Mouse (Mus musculus) liver, embryonic 12.5 days (tissue): ENCODE results near the gene Arhgap28. TPM values are rescaled to one million over a fixed set of nuclear protein-coding genes. Genes with fewer than 3 reads are reported as not detected.

Experiments
- ATAC-seq: fragments of 200-750 bp; cut with Nextera tagmentation; 2 replicates; pipeline ENCODE4 v1.8.0; 2017; ENCODE audit warnings: moderate number of reproducible peaks, mild to moderate bottlenecking, moderate library complexity
- H3K27ac ChIP-seq: fragments of 300-500 bp; sonication (generic); 2 replicates; pipeline ENCODE4 v1.5.1; 2016; ENCODE audit warnings: mild to moderate bottlenecking
- H3K27me3 ChIP-seq: fragments of 300-500 bp; sonication (generic); replicated peaks from 2 replicates; pipeline ENCODE4 v1.6.1; 2016; ENCODE audit warnings: mild to moderate bottlenecking, moderate library complexity
- H3K36me3 ChIP-seq: fragments of 300-500 bp; sonication (generic); 2 replicates; pipeline ENCODE4 v1.6.1; 2016; ENCODE audit warnings: mild to moderate bottlenecking, moderate library complexity
- H3K4me1 ChIP-seq: fragments of 300-500 bp; sonication (generic); 2 replicates; pipeline ENCODE4 v1.6.1; 2016
- H3K4me2 ChIP-seq: fragments of 300-500 bp; sonication (generic); 2 replicates; pipeline ENCODE4 v1.6.1; 2016; ENCODE audit warnings: mild to moderate bottlenecking, moderate library complexity
- H3K4me3 ChIP-seq: fragments of 300-500 bp; sonication (generic); 2 replicates; pipeline ENCODE4 v1.5.1; 2016; ENCODE audit warnings: mild to moderate bottlenecking, moderate library complexity
- H3K9ac ChIP-seq: fragments of 300-500 bp; sonication (generic); 2 replicates; pipeline ENCODE4 v1.6.1; 2016; ENCODE audit warnings: mild to moderate bottlenecking, moderate library complexity
- H3K9me3 ChIP-seq: fragments of 300-500 bp; sonication (generic); replicated peaks from 2 replicates; pipeline ENCODE4 v1.6.1; 2016; ENCODE audit warnings: mild to moderate bottlenecking, moderate library complexity
- WGBS: fragments of 180-500 bp; shearing (Covaris S2); methylation state at CpG from one replicate; pipeline ENCODE4 v1.1.7; 2016; ENCODE audit not compliant: insufficient replicate concordance; 5-methylcytosine and 5-hydroxymethylcytosine counted together
- polyA plus RNA-seq: library from polyadenylated mRNA; unstranded; fragments of >200 nt; fragmentation: Nextera tagmentation; extraction: Ambion mirVana; gene quantifications from 2 replicates; pipeline ENCODE4 v1.2.1, GENCODE M21; 2016

Gene Arhgap28
- polyA plus RNA-seq: 5.9 and 6.8 TPM in 2 replicates

GRCm38 (mm10) chr17:68003741-68004560 is at the start of gene Arhgap28:
Arhgap28 (minus strand) TSS chr17:68004120.
- ATAC-seq: peak; percentile 93
- H3K27ac ChIP-seq: peak within 1 kb of the TSS; percentile 72
- peak within 1 kb of the TSS; percentile 90 for H3K4me2 ChIP-seq
- H3K4me3 ChIP-seq: peak within 1 kb of the TSS; percentile 64
- H3K9ac ChIP-seq: peak within 1 kb of the TSS; percentile 59
- peaks cover 13% of the 10 kb centered on the region for H3K4me1 ChIP-seq
- no peaks in the 10 kb centered on the region for H3K9me3 ChIP-seq
- H3K36me3 ChIP-seq: no peaks in the 10 kb centered on the region
- H3K27me3 ChIP-seq: no peaks in the 10 kb centered on the region
- under 1% methylated on average over 53 of the region's 65 CpGs for WGBS

GRCm38 (mm10) chr17:68046341-68046675 is 42.4 kb upstream of the Arhgap28 start:
- H3K4me1 ChIP-seq: no peaks in the 10 kb centered on the region
- no peaks in the 10 kb centered on the region for H3K9me3 ChIP-seq
- no peaks in the 10 kb centered on the region for H3K36me3 ChIP-seq
- no peak overlapping the region for H3K4me2 ChIP-seq
- H3K4me3 ChIP-seq: no peak overlapping the region
- ATAC-seq: no peak
- H3K27ac ChIP-seq: no peak overlapping the region
- H3K9ac ChIP-seq: no peak overlapping the region
- no peaks in the 10 kb centered on the region for H3K27me3 ChIP-seq
- WGBS: 67% methylated on average over 7 of the region's 7 CpGs

GRCm38 (mm10) chr17:68045655-68046340 is 41.9 kb upstream of the Arhgap28 start:
- ATAC-seq: no peak

GRCm38 (mm10) chr17:68042377-68042776 is 38.5 kb upstream of the Arhgap28 start:
- Histone ChIP-seq H3K4me3 (no peak overlapping the region), H3K9me3 (no peaks in the 10 kb centered on the region), H3K27me3 (no peaks in the 10 kb centered on the region), H3K27ac (no peak overlapping the region), H3K4me2 (no peak overlapping the region), H3K4me1 (no peaks in the 10 kb centered on the region), H3K36me3 (no peaks in the 10 kb centered on the region), H3K9ac (no peak overlapping the region)
- no peak for ATAC-seq
- 94% methylated on average over 4 of the region's 4 CpGs for WGBS

More at GRCm38 (mm10) chr17:68045655-68046340, 41.9 kb upstream of the Arhgap28 start:
- H3K9me3 ChIP-seq: no peaks in the 10 kb centered on the region
- H3K36me3 ChIP-seq: no peaks in the 10 kb centered on the region
- no peak overlapping the region for H3K27ac ChIP-seq
- H3K27me3 ChIP-seq: no peaks in the 10 kb centered on the region
- WGBS: 67% methylated on average over 8 of the region's 8 CpGs
- no peak overlapping the region for H3K4me3 ChIP-seq
- H3K4me1 ChIP-seq: no peaks in the 10 kb centered on the region
- no peak overlapping the region for H3K9ac ChIP-seq
- H3K4me2 ChIP-seq: no peak overlapping the region

GRCm38 (mm10) chr17:68037011-68037410 is 33.1 kb upstream of the Arhgap28 start:
- H3K9ac ChIP-seq: no peak overlapping the region
- 76% methylated on average over 1 of the region's 1 CpGs for WGBS

GRCm38 (mm10) chr17:68029495-68029894 is 25.6 kb upstream of the Arhgap28 start:
- Histone ChIP-seq H3K9ac (no peak overlapping the region), H3K4me1 (no peaks in the 10 kb centered on the region), H3K9me3 (no peaks in the 10 kb centered on the region), H3K27me3 (no peaks in the 10 kb centered on the region), H3K4me3 (no peak overlapping the region), H3K36me3 (no peaks in the 10 kb centered on the region), H3K4me2 (no peak overlapping the region), H3K27ac (no peak overlapping the region)
- WGBS: 54% methylated on average over 5 of the region's 5 CpGs
- no peak for ATAC-seq

More at GRCm38 (mm10) chr17:68037011-68037410, 33.1 kb upstream of the Arhgap28 start:
- Histone ChIP-seq H3K27ac (no peak overlapping the region), H3K9me3 (no peaks in the 10 kb centered on the region), H3K27me3 (no peaks in the 10 kb centered on the region), H3K36me3 (no peaks in the 10 kb centered on the region), H3K4me2 (no peak overlapping the region), H3K4me3 (no peak overlapping the region), H3K4me1 (no peaks in the 10 kb centered on the region)
- ATAC-seq: no peak

- ATAC-seq: no peak
Observed at GRCm38 (mm10) chr17:68028519-68028918, 24.6 kb upstream of the Arhgap28 start.

GRCm38 (mm10) chr17:68024327-68024726 is 20.4 kb upstream of the Arhgap28 start:
- H3K4me2 ChIP-seq: no peak overlapping the region
- H3K4me3 ChIP-seq: no peak overlapping the region
- H3K9ac ChIP-seq: no peak overlapping the region
- no peak overlapping the region for H3K27ac ChIP-seq
- H3K27me3 ChIP-seq: no peaks in the 10 kb centered on the region
- H3K36me3 ChIP-seq: no peaks in the 10 kb centered on the region
- H3K4me1 ChIP-seq: no peaks in the 10 kb centered on the region
- H3K9me3 ChIP-seq: no peaks in the 10 kb centered on the region
- WGBS: 43% methylated on average over 7 of the region's 7 CpGs
- no peak for ATAC-seq

More at GRCm38 (mm10) chr17:68028519-68028918, 24.6 kb upstream of the Arhgap28 start:
- no peaks in the 10 kb centered on the region for H3K9me3 ChIP-seq
- no peaks in the 10 kb centered on the region for H3K4me1 ChIP-seq
- no peaks in the 10 kb centered on the region for H3K27me3 ChIP-seq
- 77% methylated on average over 4 of the region's 4 CpGs for WGBS
- no peak overlapping the region for H3K4me3 ChIP-seq
- H3K4me2 ChIP-seq: no peak overlapping the region
- no peaks in the 10 kb centered on the region for H3K36me3 ChIP-seq
- H3K9ac ChIP-seq: no peak overlapping the region
- H3K27ac ChIP-seq: no peak overlapping the region

- 0 out of 2 replicates have a peak, but pooled peaks cover 2% of the 10 kb centered on the region for H3K4me1 ChIP-seq
- 68% methylated on average over 15 of the region's 15 CpGs for WGBS
- no peaks in the 10 kb centered on the region for H3K36me3 ChIP-seq
- H3K27ac ChIP-seq: no peak overlapping the region
- H3K4me2 ChIP-seq: no peak overlapping the region
- no peak for ATAC-seq
- H3K9ac ChIP-seq: no peak overlapping the region
- no peaks in the 10 kb centered on the region for H3K9me3 ChIP-seq
- no peak overlapping the region for H3K4me3 ChIP-seq
- no peaks in the 10 kb centered on the region for H3K27me3 ChIP-seq
Observed at GRCm38 (mm10) chr17:68019466-68020065, 15.6 kb upstream of the Arhgap28 start.

GRCm38 (mm10) chr17:68017095-68017494 is 13.2 kb upstream of the Arhgap28 start:
- no peak overlapping the region for H3K4me2 ChIP-seq
- no peak for ATAC-seq
- no peaks in the 10 kb centered on the region for H3K36me3 ChIP-seq
- no peaks in the 10 kb centered on the region for H3K27me3 ChIP-seq
- no peak overlapping the region for H3K9ac ChIP-seq
- no peak overlapping the region for H3K27ac ChIP-seq
- H3K4me3 ChIP-seq: no peak overlapping the region
- WGBS: 54% methylated on average over 3 of the region's 3 CpGs
- H3K4me1 ChIP-seq: 0 out of 2 replicates have a peak, but pooled peaks cover 2% of the 10 kb centered on the region
- no peaks in the 10 kb centered on the region for H3K9me3 ChIP-seq

- H3K9me3 ChIP-seq: peaks cover 4% of the 10 kb centered on the region; the same call in 1 of the 2 replicates
- WGBS: 68% methylated on average over 5 of the region's 5 CpGs
- no peaks in the 10 kb centered on the region for H3K36me3 ChIP-seq
- no peak overlapping the region for H3K27ac ChIP-seq
- no peak overlapping the region for H3K4me2 ChIP-seq
- no peaks in the 10 kb centered on the region for H3K4me1 ChIP-seq
- H3K9ac ChIP-seq: no peak overlapping the region
- no peak for ATAC-seq
- H3K27me3 ChIP-seq: no peaks in the 10 kb centered on the region
- H3K4me3 ChIP-seq: no peak overlapping the region
Observed at GRCm38 (mm10) chr17:68011606-68012005, 7.7 kb upstream of the Arhgap28 start.

GRCm38 (mm10) chr17:68010041-68010440 is 6.1 kb upstream of the Arhgap28 start:
- Histone ChIP-seq H3K4me1 (no peaks in the 10 kb centered on the region), H3K4me2 (no peak overlapping the region), H3K9me3 (peaks cover 4% of the 10 kb centered on the region; the same call in 1 of the 2 replicates), H3K27me3 (no peaks in the 10 kb centered on the region), H3K36me3 (no peaks in the 10 kb centered on the region), H3K9ac (no peak overlapping the region), H3K4me3 (no peak overlapping the region), H3K27ac (no peak overlapping the region)
- ATAC-seq: no peak
- 85% methylated on average over 5 of the region's 5 CpGs for WGBS
